Mouse (Mus musculus) C2C12 (cell line): ENCODE data around the gene Nphp1.

Experiments used
- CTCF ChIP-seq: IDR thresholded peaks from one replicate; pipeline ENCODE4 v1.5.1; 2011; ENCODE audit not compliant: control insufficient read depth, insufficient read depth, insufficient read length
- MAX ChIP-seq: IDR thresholded peaks from one replicate; pipeline ENCODE4 v1.6.1; 2011; ENCODE audit warnings: mild to moderate bottlenecking, control low read depth

DNA sequence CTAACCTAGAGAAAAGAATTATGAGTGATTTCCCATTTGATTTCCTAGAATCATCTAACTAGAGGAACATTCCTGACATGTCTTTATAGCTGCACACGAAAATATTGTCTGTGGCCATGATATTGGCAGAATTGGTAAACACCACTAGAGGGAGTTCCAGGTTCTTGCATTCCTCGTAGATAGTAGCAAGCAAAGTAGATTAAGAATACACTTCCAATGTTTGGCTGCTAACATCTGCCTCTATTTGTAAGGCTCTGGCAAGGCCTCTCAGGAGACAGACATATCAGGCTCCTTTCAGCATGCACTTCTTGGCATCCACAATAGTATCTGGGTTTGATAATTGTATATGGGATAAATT is 44.1 kb upstream of the Nphp1 start:
- no peak for TF ChIP-seq CTCF
- TF ChIP-seq MAX = no peak
